Mouse (Mus musculus) CH12.LX (cell line): ENCODE measurements around the gene Gper1.

Experiments used
- CTCF ChIP-seq, 2 experiments: IDR thresholded peaks in 1 of 2; conservative IDR thresholded peaks in 1 of 2; 2 replicates each; pipeline ENCODE4 v1.5.1; 2011 to 2012; ENCODE audit warnings: low read depth in 2 of 2, low read length in 2 of 2, improper control_type of control experiment in 1 of 2, inconsistent platforms in 1 of 2, mild to moderate bottlenecking in 1 of 2, moderate library complexity in 1 of 2
- POLR2A ChIP-seq: IDR thresholded peaks from 2 replicates; pipeline ENCODE4 v1.6.1; 2011; ENCODE audit warnings: low read depth, mild to moderate bottlenecking, improper control_type of control experiment, low read length
- POLR2AphosphoS2 ChIP-seq: IDR thresholded peaks from 2 replicates; pipeline ENCODE4 v1.6.1; 2011; ENCODE audit warnings: low read depth, low read length, improper control_type of control experiment
- ZMIZ1 ChIP-seq: IDR thresholded peaks from 2 replicates; pipeline ENCODE4 v1.6.1; 2012; ENCODE audit warnings: low read depth, mild to moderate bottlenecking, inconsistent platforms, low read length, improper control_type of control experiment

DNA sequence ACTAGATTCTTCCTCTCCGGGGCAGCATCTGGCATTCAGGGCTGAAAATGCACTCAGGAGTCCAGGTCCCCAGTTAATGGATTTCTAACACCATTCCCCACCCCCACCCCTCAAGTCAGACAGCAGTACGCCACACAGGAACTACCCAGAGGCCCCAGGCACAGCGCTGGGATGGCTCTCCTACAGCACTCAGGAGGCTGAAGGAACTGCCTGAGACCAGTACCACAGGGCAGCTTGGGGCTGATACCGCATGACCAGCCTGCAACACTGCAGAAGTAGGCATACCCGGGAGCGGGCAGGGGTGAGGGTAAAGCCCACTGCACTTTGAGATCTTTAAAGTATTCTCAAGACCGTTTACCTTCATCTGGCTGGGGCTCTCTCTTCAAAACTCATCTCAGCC lies 17.5 kb upstream of the Gper1 start:
- TF ChIP-seq POLR2AphosphoS2 = no peak
- TF ChIP-seq ZMIZ1 = no peak
- no peak for TF ChIP-seq CTCF (conservative IDR thresholded peaks at IDR 0.05 in 1 of 2, IDR thresholded peaks at IDR 0.05 in 1 of 2; ENCODE audit: low read depth in 2 of 2, low read length in 2 of 2)
- no peak for TF ChIP-seq POLR2A
